Mouse (Mus musculus): ENCODE results near the gene Atp8b3.

GRCm38 (mm10) chr10:80578131-80578750 is 39.3 kb upstream of the Atp8b3 start:
- TF ChIP-seq POLR2A (IDR thresholded peaks at IDR 0.05; ENCODE audit: control insufficient read depth, low read depth, low read length) (peak; percentile 20; the same call in 1 of the 2 replicates), CTCF (IDR thresholded peaks at IDR 0.05; ENCODE audit: control insufficient read depth, insufficient read depth, insufficient replicate concordance, low read depth, low read length) (peak; percentile 66)

Measured in testis, adult 2 months (tissue).